Mouse (Mus musculus) liver (tissue): ENCODE results near the gene Msmp.

Experiments
- DNase-seq: peaks from one replicate; pipeline ENCODE4 v3.0.0-alpha.2; 2020; ENCODE audit warnings: mixed read lengths

Msmp gene

GRCm38 (mm10) chr4:43591961-43592360 is 7.7 kb upstream of the Msmp start:
- DNase-seq: no peak

GRCm38 (mm10) chr4:43591543-43591942 is 7.2 kb upstream of the Msmp start:
- DNase-seq: no peak

- no peak for DNase-seq
Observed at GRCm38 (mm10) chr4:43587681-43588080, 3.4 kb upstream of the Msmp start.

- no peak for DNase-seq
Observed at GRCm38 (mm10) chr4:43586411-43586810, 2.1 kb upstream of the Msmp start.

GRCm38 (mm10) chr4:43585682-43586081 is 1.4 kb upstream of the Msmp start:
- no peak for DNase-seq

GRCm38 (mm10) chr4:43583421-43583820 is 873 bp downstream of the Msmp start:
- no peak for DNase-seq

- DNase-seq: no peak
Observed at GRCm38 (mm10) chr4:43582241-43582640, 2.1 kb downstream of the Msmp start.

GRCm38 (mm10) chr4:43581381-43581780 is 2.9 kb downstream of the Msmp start:
- no peak for DNase-seq

GRCm38 (mm10) chr4:43580721-43581120 is 3.6 kb downstream of the Msmp start:
- DNase-seq: no peak

GRCm38 (mm10) chr4:43579731-43580130 is 4.6 kb downstream of the Msmp start:
- DNase-seq: no peak

- no peak for DNase-seq
Observed at GRCm38 (mm10) chr4:43579256-43579655, 5.0 kb downstream of the Msmp start.

- DNase-seq: peak; percentile 96
Observed at GRCm38 (mm10) chr4:43578376-43579204, 5.7 kb downstream of the Msmp start, which contains the start of the genes Rgp1 and Gba2. Rgp1 (plus strand) TSS chr4:43578715. Gba2 (minus strand) TSS chr4:43578873.

GRCm38 (mm10) chr4:43577237-43577881 is 6.9 kb downstream of the Msmp start:
- no peak for DNase-seq

GRCm38 (mm10) chr4:43575356-43575755 is 8.9 kb downstream of the Msmp start:
- no peak for DNase-seq

GRCm38 (mm10) chr4:43573561-43573960 is 10.7 kb downstream of the Msmp start:
- DNase-seq: no peak

- no peak for DNase-seq
Observed at GRCm38 (mm10) chr4:43571395-43572045, 12.8 kb downstream of the Msmp start.

GRCm38 (mm10) chr4:43567140-43567539 is 17.2 kb downstream of the Msmp start:
- no peak for DNase-seq

- no peak for DNase-seq
Observed at GRCm38 (mm10) chr4:43564231-43564630, 20.1 kb downstream of the Msmp start.

GRCm38 (mm10) chr4:43563601-43563875 is 20.8 kb downstream of the Msmp start:
- no peak for DNase-seq

- DNase-seq: no peak
Observed at GRCm38 (mm10) chr4:43562769-43563600, 21.3 kb downstream of the Msmp start.

- peak; percentile 96 for DNase-seq
Observed at GRCm38 (mm10) chr4:43561997-43562768, 22.1 kb downstream of the Msmp start, which contains the start of the genes Creb3 and Tln1. Creb3 (plus strand) TSS chr4:43562332. Tln1 (minus strand) TSS chr4:43562691.

- peak; percentile 84 for DNase-seq
Observed at GRCm38 (mm10) chr4:43561436-43561996, 22.8 kb downstream of the Msmp start.
